Mouse (Mus musculus): Measurements from ENCODE around the gene Sfxn1.
A peak's percentile ranks its signal among the peaks of the same experiment; 100 is the strongest.

Sfxn1 gene

DNA sequence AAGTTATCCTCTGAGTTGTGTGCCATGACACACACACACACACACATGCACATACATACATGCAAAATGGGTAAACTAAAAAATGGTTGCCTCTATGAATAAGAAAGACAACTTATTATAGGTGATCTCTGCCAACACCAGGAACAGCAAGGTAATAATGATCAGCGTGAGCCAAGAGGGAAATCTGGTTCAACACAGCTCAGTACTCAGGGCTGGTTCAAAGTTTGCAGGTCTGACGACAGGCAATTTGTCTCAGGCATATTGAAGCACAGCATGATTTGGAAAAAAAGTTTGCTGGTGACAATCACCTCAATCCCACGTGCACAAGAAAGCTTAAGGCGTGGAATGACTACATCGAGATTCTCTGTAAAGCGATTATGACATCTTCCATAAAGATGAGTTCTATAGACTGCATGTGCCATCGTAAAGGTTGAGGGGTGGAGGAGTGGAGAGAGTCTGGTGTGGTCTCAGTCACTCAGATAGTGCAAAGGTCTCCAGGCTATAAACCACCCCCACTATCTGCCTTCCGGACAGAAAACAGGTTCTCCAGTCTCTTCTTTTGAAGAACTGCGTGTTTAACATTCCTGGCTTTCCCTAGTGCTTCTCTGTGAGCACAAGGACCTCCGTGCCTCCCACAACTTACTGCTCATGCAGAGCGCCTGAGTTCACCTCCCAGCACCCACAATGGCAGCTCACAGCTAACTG is 6.0 kb downstream of the Sfxn1 start:
- DNase-seq, result no peak

DNA sequence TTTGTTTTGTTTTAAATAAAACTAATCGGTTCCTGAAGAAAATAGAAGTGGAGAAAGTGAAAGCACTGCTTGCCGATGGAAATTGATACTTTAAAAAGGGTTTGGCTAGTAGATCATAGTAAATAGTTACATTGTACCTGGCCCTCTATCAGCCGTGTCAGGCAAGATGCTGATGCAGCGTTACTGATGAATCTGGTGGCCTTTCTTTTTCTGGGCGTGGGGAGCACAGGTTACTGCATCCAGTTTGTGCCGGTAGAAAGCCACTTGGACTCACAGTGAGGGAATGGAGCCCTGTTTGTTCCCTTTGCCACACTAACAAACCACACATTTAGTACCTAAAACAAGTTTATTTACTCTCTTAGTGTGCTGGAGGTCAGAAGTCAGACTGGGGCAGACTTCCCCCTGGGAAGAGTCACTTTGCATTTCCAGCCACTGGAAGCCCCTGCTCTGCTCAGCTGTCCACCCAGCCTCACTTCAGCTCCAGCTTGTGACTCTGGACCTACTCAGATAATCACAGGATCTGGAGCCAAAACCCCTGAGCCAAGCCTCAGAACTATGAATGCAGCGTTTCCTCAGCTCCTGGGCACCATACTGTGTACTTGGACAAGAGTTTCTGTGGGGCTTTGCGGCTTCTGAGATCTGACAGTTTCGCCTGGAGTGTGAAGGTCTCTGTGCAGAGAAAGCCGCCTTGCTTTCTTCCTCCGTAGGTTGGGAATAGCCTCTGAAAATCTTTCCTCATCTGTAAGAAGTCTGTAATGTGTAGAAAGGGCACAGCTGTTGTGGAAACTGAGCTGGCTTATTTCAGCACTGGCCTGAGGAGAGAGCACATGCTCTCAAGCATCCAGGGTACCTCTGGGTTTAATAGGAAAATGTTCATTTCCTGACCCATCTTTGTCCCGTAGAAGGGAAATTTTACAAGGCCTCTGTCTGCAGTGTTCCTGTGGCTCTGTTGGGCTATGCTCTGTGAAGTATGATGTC is 8.4 kb downstream of the Sfxn1 start:
- DNase-seq, result no peak

DNA sequence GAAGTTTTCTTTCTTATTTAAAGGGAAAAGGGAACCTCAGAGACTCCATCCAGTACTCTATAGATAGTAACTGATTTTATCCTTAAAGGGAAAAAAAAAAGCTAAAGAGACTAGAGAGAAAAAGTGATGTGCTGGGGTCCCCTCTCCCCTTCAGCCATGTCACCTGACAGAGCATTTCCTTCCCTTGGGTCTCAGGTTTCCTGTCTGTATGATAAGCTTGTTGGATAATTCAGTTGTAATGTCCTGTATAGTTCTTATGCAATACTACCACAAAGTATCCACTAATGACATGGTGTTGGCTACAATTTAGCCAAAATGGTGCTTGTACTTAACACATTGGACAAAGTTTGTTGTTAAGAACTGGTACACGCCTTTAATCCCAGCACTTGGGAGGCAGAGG is 9.1 kb downstream of the Sfxn1 start:
- no peak for DNase-seq

DNA sequence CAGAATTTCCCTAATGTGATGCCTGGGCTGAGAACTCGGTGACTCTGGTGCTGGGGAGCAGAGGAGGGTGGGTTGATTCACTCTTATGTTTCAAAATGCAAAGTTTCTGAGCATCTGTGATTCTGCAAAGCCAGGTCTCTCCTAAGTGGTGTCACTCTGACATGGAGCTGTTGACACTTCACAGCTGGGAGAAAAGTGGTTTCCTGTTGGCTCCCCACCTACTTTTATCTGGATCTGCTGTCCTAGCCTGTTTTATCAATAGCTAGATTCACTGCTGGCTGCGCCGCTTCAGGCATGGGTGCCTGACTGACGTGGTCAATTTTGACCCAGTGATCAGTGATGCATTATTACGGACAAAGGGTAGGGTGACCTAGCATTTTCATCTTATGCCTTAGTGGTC is 11.3 kb downstream of the Sfxn1 start:
- no peak for DNase-seq

DNA sequence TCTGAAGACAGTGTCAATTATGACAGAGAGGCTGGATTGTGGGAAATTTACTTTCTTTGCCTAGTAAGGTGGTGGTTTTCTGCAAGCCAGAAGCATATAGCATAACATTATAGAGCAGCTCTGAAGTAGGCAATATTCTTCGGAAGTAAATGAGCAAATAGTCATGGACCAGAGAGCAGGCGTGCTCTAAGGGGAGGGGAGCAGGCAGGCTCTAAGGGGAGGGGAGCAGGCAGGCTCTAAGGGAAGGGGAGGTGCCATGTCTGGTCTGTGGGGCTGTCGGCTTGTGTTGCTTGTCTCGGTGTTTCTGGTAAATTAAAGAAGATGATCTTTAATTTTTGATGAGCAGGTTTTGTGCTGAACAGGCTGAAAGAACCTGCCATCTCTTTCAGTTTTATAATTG is 12.5 kb downstream of the Sfxn1 start:
- no peak for DNase-seq

DNA sequence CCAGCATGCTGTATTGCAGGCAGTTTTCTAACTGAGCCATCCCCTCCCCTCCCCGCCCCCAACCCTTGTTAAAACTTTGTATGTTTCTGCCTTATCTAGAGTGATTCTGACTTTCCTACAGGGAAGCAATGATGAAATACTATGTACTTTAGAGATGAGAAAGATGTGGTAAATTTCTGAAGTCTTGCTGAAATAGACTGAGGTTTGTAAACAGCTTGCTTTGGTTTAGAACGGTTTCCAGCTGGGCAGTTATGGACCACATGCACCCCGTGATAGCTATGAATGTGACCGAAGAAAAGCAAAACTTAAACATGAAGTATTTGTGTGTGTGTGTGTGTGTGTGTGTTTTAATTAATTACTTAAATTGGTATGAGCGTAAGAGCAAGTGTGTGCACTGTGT is 13.2 kb downstream of the Sfxn1 start:
- DNase-seq, result no peak

DNA sequence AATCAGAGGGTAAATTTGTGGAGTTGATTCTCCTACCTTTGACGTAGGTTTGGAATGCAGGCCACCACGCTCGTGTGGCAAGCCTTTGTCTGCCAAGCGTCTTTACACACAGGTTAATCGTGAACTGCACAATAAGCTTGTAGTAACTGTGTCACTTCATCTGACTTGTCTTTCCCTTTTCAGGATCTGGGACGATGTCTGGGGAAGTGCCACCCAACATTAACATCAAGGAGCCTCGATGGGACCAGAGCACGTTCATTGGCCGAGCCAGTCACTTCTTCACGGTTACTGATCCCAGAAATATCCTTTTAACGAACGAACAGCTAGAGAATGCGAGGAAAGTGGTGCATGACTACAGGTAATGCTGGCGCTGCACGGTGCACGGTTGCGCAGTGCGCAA is 13.6 kb downstream of the Sfxn1 start:
- DNase-seq, result no peak

DNA sequence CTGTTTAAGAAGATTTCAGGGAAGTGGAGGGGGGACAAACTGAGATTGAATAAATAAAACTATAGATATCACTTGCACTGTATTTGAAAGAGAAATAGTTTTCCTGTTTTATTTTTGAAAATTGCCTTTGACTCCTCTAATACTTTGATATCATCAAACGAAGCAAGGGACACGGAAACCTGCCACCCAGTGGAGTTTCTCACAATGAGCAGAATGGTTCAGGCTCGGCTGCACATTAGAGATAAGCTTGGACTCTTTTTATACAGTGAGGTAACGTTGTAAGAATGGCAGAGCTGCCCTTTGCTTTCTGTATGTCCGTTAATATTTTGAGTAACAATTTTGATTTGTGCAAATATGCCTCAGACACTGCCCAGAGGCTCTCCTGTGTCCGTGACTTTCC is 20.1 kb downstream of the Sfxn1 start:
- DNase-seq, result no peak

DNA sequence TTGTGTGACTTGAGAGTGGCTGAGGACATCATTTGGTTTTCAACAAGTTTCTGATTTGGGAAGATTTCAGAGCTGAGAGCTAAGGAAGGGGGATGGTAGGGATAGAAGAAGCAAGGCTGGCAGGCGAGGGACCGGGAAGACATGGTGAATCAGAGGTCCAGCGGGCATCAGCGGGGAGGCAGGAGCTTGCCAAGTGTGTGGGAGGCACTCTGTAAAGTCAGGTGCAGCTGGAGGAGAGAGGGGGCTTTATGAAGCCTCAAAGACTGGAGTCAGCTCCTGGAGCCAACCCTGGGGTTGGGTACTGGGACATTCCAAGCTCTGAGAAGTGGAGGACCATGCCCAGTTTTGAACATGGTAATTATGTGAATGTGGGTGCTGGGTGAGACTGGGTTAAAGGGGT is 22.7 kb downstream of the Sfxn1 start:
- no peak for DNase-seq

DNA sequence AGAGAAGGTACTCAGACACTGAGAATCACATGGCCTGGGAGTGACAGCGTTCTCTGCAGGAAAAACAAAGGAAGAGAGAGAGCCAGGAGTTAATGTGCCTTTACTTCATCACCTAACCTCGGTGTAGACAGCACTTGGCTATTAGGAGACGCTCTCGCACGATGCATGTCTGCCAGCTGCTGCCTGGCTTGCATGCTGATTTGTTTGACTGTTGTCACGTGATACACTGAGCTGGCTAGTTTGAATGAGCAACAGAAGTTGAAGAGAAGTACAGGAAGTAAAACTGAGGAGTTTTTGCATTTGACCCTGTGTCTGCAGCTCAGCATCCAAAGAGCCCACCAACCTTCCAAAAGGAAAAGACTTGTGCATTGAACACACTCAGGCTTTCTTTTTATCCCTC is 23.3 kb downstream of the Sfxn1 start:
- no peak for DNase-seq

DNA sequence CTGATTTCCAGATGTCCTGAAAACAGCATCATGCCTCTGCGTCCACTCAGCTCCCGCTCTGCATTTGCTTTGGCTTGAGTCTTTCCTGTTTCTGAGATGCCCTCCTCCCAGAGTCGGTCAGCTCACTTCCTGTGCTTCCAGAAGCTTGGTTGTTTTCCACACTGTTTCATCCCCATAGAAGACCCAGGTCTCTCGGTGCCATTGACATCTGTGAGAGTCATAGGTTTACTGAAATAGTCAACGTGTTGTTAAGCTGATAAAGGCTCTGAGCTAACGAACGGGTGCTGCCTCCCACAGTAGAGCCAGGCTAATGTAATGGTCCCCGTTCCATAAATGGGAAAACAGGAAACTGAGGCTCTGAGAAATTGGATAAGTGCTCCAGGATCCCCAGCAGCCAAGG is 24.1 kb downstream of the Sfxn1 start:
- DNase-seq, result no peak

DNA sequence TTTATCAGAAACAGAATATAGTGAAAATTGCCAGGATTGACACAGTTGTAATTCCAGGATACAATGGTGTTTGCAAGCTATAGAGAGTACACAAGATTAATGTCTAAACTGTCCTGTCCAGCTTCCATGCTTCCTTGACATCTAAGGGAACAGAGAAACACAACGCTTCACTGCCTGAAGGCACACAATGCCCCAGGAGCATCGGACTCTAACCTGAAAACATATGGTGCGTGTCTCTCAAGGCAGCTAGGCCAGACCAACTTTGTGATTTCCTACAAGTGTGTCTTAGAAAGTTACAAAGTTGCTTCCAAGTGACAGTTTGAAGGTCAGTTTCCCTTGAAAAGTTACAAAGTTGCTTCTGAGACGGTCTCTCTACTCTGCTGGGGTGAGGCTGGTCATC is 25.6 kb downstream of the Sfxn1 start:
- DNase-seq, result no peak

DNA sequence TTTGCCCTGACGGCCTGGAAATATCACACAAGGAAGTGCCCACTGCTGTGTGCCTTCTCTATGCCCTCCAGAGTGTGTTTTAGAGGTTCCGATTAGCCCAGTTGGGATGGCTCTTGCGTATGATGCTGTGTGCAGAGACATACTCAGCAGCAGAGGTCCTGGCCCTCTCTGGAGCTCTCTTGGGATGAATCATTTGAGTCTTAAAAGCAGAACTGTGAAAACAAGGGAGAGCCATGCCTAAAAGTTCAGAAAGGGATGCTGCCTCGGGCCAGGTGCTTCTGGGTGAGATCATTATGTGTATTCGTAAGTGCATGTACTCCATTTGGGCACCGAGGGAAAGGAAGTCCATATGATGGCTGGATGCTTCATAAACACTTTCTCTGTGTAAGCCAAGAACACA is 26.1 kb downstream of the Sfxn1 start:
- DNase-seq, result no peak

DNA sequence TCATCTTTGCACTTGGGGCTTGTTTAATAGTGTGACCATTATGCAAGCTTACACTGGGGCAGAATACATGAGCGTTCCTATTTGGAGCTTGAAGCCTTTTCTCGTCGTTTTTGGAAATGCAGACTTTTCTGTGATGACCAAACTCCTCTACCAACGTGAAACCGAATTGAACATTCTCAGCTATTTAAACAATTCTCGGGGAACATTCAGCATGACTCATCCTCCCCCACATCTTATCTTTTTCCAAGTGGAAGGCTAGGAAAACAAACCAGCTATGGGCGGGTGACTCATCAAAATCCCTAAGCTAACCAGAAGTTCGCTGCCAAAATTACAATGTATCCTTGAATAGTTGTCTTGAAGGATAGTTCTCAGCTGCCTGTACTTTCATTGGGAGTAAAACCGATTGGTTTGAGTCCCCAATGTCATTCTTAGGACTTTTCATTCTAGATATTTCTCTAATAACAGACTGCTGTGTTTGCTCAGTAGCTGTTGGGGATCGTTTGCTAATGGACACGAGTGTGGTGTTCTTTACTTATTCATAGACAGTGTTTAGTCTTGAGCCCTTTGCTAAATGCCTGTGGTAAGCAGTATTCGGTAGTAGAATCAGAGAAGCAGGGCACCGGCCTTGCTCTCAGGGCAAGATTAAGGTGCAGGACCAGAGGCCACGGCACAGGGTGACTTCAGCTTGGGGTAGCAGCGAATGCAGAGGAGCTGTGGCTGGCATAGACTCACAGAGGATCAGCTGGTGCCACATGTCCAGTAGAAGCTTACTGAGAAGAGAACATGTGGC is 29.6 kb downstream of the Sfxn1 start:
- peak in 1 of 2 experiments; percentile 43 for DNase-seq

DNA sequence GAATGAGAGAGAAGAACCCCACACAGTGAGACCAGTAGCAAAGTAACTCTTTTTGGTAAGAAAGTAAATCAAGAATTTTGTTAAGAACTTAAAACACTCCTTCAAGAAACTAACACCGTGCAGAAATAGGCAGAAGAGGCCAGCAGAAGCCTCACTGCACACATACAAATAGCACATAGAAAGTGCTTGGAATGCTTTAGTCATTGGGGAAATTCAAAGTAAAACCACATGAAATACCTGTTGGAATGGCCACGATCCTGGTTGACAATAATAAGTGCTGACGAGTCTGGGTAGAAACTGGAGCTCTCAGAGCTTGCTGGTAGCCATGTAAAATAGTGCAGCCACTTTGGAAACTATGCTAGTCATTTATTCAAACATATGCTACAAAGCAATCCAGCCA is 30.4 kb downstream of the Sfxn1 start:
- no peak for DNase-seq

DNA sequence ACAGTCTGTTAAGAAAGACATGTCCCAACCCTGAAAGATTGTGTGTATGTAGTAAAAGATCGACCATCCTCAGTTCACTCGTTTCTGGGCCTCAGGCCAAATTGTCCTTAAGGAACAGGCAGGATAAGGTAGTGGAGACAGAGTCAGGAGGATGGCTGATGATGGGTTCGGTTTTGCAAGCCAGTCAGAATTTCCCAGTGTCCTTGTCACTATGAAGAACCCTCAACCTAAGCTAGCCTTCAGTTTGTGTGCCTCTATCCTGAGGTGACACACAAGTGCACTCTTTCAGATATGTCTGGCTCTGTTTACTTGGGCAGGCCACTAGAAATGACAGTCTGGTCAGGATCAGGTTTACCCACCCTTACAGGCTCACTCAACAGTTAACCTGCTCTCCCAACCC is 31.6 kb downstream of the Sfxn1 start:
- DNase-seq, result no peak

DNA sequence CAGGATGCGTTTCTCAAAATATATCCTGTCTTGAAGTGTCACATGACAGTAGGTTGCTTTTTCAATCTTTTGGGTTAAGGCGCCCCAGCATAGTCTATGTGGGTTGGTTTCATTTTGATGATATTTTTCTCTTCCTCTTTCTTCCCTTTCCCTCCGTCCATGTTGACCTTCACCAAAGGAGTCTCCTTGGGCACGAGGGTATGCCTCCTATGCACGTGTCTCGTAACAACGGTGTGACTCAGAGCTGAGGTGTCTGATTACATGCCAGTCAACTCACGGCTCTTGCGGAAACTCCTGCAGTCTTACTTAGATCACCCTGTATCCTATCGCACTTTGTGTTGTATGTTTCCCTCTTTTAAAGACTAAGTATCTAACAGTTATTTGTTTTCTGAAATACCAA is 32.2 kb downstream of the Sfxn1 start:
- peak in 1 of 2 experiments; percentile 28 for DNase-seq

DNA sequence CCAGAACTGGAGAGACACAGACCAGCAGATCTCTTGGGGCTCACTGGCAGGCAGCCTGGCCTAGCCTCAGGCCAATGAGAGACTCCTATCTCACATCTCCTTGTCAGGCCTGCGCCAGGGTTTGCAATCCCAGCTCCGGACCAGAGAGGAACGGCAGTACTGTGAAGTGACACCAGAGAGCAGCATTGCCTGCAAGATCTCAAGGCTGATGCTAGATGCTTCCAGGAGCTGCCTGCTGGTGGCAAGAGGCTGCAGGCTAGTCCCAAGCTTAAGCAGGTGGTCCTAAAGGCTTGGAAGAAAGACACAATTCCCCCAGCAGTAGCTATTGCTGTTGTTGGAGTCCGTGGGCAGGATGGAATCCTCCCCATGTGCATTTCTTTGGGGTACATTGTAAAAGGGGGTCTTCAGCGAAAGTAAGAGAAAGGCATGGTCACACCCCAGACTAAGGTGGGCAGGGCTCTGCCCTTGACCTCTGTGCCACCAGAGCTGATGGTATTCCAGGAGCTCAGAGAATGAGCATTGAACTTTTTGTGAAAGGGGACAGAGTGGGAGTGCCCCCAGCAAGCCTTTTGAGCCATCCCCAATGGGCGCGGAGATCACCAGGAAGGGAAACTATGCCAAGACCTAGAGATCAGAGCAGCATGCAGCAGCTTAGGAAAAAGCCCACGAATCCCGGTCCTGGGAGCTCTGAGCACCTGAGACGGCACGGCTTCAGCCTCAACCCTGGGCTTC is 42.3 kb downstream of the Sfxn1 start:
- peak; percentile 44 to 51 for DNase-seq

DNA sequence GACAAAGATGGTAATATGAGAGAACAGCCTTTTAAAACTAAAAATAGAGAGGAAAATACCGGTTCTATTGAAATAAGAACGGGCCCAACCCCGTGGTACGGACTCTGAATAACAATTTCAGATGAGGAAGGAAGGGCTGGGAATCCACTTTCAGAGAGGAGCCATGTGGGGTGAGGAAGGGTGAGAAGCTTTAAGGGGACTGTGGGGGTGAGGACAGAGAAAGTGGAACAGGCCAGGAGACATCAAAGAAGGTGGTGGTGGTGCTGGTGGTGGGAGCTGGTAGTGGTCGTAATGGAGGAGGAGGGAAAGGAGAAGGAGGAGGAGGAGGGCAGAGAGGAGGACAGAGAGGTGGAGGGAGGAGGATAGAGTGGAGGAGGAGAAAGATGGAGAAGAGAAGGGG is 43.3 kb downstream of the Sfxn1 start:
- DNase-seq, result no peak

DNA sequence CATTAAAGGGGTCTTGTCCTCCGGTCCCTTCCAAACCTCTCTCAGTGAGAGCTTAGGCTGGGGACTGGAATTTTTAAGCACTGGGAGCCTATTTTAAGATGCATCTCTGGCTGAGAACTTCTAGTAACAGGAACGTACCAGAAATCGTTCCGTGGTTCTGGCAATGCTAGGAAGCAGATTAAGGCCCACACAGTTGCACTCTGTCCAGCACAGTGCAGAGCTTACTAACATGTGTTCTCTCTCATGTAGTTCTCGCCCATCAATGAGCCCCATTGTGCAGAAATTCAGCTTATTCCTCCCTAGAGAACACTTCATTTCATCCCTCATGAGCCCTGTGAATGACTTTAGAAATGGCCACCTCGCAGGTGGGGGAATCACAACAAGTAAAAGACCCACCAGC is 44.1 kb downstream of the Sfxn1 start:
- DNase-seq, result no peak

DNA sequence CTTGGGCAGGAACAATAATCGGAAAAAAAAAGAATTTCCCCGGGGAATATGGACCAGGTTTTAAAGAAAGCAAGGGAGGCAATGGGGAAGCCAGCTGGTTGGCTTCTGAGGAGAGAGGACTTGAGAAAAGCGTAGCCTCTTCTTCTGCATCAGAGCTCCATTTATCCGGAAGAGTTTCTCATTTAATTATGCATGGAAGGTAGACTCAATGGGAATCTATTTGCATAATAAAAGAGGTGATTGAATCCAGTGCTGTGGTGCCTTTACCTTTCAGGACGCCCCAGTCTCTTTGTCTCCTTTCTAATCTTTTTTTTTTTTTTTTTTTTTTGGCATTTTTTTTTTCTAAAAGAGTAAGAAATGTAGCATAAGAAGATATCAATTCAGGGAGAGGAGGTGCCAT is 46.7 kb downstream of the Sfxn1 start:
- no peak for DNase-seq

DNA sequence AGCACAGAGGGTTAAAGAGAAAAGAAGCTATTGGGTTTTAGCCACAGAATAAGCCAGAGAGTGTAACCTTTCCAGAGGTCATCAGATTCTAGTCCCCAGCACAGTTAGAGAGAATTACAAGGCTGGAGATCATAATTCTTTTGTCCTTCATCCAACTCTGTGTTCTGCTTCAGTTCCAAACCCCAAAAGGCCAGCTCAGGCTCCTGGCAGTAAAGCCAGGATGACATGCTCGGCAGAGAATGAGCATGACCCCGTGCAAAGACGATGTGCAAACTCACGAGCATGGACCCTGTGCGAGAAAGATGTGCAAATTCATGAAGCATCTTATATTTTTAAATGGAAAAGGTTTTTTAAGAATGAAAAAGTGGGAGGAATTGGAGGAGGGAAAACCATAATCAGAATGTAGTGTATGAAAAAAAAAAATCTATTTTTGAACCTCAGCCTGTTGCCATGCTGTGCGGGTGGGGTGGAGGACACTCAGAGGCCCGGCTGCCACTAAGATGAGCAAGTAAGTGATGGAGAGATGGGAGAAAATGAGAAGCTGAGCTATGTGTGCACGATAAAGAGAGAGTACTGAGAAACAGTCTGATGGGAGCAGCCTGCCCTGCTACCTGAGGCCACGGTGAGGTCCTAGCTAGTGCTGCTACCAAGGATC is 66.2 kb downstream of the Sfxn1 start:
- DNase-seq, result no peak
